Mouse (Mus musculus) adrenal gland, postnatal 4 days (tissue): Measurements from ENCODE around the gene Cstb. TPM values are rescaled to one million over a fixed set of nuclear protein-coding genes. Genes with fewer than 3 reads are reported as not detected.

Experiments
- DNase-seq, 2 experiments: peaks; one replicate each; pipeline ENCODE4 v3.0.0; 2021 to 2022; ENCODE audit warnings: low spot score in 2 of 2, mixed read lengths in 2 of 2
- microRNA-seq: library from miRNA; unstranded; fragments of <30 nt; microRNA quantifications from one replicate; pipeline ENCODE4 v1.2.0, GENCODE M21; 2021
- total RNA-seq, 2 experiments: library from RNA; stranded (reverse); gene quantifications; 2 replicates each; pipeline ENCODE4 v1.2.3; 2021

Gene Cstb
- total RNA-seq, 2 experiments from 2014 or later = 171 to 196 TPM

DNA sequence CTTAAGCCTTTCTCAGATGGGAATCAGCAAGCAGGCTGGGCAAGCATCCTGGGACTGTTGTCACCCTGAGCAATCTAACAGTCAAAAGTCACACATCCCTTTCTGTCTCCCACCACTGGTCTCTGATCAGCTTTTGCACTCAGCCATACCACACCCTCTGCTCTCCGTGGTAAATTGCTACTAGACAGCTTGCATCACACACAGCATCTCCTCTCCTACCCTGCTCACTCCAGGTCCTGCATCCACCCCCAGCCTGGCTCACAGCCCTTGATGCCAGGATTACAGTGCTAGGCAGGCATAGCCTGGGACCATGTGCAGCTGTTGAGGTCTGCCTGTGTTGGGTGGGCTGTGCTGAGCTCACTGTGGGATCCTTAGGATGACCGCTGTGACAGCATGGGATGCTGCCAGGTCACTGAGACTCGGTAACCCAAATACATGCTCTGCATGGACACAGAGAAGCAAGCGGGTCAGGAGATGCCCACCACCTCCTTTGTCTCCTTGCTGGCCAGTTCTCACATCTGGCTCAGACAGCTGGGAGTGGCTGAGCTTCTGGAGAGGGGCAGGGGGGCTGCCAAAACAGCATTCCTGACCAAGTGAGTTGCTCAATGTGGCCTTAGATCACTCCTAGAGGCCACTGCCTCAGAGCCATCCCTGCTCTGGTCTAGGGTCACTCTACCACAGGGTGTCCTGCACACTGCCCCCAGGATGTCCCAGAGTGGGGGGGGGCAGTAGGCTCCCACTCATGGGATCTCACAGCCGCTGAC, 33.1 kb downstream of the Cstb start:
- DNase-seq = no peak

DNA sequence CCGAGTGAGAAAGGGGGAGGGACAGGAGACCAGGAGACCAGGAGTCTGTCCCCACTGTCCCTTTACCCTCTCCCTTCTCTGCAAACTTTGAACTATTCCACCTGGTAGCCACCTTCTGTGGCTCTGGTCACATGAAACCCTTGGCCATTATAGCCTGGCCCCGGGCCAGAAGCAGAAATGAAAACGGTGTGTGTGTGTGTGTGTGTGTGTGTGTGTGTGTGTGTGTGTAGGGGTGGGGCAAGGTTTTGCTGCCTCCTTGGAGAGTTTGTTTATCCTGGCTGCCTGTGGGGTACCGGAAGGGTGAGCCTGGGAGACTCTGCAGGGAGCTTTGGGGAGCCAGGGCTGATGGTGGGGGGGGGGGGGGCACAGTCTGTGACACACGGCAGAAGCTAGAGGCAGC, 35.0 kb downstream of the Cstb start:
- DNase-seq = no peak

DNA sequence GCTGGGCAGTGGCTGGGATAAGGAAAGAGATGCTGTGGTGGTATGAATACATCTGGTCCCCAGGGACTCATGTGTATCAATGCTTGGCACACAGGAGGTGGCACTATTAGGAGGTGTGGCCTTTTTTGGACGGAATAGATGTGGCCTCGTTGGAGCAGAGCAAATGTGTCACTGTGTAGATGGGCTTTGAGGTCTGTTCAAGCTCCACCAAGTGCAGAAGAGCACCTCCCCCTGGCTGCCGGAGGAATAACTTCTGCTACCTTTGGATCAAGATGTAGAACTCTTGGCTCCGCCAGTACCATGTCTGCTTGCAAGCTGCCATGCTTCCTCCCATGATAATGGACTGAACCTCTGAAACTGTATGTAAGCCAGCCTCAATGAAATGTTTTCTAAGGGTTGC, 36.3 kb downstream of the Cstb start:
- no peak for DNase-seq

DNA sequence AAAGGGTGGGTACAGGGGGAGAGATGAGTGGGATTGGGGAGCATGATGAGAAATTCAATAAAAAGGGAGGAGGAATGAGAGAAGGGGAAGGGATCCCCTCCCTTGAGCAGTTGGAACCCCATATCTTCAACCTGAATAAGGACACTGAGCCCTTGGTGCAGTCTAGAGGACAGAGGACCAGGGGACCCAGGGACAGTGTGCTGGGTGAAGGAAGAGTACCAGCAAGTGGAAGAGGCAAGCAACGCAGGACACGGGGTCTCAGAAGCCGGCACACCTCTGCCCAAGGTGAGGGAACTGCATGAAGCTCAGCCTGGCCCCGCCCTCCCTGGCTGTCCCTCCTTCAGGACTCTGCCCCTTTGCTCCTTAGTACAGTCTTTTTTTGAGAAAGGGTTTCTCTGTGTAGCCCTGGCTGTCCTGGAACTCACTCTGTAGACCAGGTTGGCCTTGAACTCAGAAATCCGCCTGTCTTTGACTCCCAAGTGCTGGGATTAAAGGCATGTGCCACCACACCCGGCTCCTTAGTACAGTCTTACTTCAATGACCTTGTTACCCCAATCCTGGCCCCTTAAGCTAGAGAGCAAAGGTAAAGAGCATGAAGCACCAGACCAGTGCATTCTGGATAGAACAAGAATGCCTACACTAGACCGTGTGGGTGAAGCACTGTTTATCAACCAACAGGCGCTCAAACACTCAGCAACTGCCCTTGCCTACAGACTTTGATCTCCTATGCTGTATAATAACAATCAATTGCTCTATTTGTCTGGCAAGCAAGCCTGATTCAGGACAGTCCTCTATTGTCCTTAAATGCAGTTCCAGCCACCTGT, 37.7 kb downstream of the Cstb start:
- DNase-seq = no peak

DNA sequence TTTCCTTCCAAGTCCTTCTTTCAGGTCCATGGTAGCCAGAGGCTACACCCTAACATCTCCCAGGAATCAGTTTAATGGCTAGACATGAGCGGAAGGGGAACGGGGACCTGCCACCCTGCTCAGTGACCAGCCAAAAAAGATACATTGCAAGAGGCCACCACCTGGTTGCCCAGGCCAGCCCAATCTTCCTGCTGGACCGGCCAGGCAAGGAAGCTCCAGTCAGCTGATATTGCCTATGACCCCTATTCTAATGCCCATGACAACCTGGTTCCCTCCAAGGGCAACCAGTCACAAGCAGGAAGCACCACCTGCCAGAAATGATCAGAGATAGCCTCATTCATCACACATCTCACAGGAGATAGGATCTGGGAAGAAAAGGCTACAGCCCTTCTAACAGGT, 38.3 kb downstream of the Cstb start:
- no peak for DNase-seq

DNA sequence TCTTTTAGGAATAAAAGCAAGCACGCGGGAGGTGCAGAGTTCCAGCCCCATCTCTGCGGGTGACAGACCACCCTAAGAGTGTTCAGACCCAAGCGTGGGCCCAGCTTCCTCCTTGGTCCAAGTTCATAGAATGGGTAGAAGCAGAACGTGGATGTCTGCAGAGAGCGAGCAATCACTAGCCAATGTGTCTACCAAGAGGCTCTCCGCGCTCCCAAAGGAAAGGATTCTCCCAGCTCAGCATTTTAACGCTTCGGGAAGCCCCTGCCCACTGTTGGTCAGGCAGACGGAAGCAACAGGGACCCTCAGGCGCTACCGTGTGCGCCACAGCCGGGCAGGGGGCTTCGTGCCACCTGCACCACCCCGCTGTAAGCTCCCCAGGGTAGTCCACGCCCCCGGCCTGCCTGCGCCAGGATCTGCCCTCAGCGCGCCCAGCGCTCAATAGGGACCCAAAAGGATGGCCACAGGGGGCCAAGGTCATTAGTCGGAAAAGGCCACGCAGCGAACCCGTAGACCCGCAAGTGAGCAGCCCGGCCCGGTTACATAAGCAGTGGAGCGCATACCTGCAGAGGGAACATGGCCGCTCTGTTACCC, 38.8 kb downstream of the Cstb start:
- no peak for DNase-seq

DNA sequence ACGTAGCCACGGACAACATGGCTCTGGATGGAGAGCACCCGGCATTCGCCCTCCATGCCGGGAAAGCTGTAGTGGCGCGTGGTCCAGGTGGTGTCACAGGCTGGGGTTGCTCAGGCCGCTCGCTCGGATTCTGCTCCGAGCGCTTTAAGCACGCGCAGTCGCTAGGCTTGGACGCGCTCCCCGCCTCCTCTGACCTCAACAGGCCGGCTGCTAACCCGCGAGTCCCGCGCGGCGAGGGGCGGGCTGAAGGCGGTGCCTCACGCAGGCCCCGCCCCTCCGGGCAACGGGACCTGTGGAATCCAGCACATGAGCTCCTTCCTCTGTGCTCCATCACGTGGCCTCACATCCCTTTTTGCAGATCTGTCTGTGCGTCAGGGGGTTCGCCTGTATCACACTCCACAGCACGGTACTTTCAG, 39.3 kb downstream of the Cstb start, which contains the start of gene Pdxk:
Gene Pdxk (minus strand): TSS at position 184 of the 416 bp plus-strand sequence.
- DNase-seq = peak; percentile 81 to 82

DNA sequence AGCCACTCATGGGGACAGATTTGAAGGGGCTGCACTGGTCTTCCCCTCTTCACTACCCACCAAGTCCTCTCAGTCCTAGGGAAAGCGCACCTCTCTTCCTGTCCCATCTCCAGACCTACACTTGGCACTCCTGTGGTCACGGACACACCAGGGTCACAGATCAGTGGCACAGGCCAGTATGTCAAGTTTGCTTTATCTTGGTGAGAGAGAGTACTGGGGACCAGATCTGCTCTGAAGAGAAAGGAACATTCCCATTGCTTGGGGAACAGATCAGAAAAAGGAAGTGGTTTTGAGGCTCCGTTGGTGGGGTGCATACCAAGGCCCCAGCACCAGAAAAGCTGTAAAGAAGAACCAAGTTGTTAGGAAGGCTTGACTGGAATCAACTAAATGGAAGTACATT, 40.0 kb downstream of the Cstb start:
- no peak for DNase-seq

DNA sequence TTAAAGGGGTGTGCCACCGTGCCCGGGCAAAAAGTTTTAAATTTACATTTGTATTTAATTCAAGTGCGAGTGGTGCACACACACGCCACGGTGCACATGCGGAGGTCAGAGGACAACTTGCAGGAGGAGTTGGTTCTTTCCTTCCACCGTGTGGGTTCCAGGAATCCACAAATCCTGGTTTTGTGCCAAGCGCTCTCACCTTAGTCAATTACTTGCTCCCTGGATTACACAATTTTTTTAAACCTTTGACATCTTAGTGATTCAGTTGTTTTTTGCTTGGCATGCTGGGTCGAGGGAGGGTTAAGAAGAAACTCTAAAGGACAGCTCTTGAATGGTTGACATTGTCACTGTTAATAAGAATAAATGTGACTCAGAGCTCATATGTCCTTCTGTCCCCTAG, 41.2 kb downstream of the Cstb start:
- DNase-seq = no peak

DNA sequence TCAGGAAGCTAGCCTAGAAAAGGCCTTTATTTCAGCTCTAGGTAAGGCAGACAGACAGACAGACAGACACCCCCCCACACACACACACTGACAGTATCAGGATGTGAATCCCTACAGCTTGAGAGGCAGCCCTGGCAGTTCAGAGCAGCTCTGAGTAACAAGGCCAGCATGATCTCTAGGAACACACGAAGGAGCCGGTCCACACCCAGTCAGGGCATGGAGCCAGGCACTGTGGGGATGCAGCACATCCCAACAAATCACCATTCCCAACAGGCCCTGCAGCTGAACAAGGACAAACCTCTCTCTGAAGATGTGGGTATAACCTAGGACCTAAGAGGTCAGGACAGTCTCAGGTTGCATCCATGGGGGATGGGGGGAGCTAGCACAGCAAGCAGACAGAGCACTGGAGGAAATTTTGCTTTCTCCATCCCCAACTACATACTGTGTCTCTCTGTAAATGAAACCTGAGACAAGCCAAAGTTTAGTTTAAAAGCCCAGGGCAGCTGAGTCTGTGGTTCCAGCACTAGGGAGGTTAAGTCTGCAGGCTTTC, 42.4 kb downstream of the Cstb start:
- no peak for DNase-seq

DNA sequence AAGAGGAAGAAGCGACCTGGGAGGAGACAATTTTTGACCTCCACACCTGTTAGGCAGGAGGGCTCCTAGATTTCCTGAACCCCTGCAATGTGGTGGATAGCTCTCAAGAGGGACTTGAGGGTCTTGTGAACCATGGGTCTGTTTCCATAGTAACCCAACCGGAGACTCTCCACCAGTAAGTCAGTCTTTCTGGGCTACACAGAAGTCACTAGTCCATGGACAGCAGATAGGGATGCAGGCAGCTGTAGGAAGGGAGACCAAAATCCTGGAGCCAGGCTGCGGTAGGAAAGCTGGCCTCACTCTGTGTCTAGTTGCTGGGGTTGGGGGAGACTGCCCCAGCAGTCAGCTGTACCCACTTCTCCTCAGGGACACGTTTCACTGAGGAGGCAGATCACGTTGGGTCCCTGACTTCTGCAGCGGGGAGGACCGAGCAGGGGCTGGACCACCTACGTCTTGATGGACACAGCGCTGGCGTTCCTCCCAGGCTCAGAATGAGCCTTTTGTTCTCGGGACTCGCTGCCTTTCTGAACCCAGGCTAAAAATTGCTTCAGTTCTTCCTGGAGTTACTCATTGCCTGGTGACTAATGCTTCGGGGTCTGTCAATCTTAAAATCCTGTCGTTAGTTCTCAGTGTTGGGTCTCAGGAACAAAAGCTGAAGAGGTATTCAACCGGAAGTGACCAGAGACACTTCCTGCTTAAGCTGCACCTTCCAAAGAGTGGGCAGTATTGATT, 45.3 kb downstream of the Cstb start:
- no peak for DNase-seq

DNA sequence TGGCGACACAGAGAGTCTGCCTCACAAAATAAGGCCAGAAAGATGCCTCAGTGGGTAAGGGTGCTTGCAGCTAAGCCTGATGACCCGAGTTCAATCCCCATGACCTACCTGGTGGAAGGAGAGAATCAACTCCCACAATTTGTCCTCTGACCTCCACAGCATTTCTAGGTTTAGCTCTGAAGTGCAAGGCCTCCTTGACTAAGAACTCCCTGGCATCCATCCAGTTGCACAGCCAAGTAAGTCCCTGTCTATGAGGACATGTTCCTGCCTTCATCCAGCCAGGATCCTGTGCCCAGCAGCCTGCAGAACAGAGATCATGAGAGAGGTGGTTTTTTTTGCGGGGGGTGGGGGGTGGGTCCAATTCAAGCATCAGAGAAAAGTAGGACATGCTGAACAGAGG, 46.6 kb downstream of the Cstb start:
- DNase-seq = no peak

DNA sequence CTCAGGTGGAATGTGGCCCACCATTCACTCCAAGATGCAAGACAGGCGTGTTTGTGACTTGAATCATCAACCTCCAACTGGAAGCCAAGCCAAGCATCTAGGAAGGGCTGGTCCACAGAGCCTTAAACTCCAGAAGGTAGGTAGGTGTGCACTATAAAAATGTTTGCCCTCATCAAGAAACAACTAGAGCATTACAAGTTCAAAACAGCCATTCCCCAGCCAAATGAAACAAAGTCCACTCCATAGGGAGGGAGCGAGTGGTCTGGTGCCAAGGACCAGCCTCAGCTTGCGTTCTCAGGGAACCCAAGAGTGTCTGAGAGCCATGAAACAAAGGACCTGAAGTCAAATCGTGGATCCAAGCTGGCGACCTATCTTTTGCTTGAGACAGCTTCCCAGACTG, 48.0 kb downstream of the Cstb start:
- no peak for DNase-seq

DNA sequence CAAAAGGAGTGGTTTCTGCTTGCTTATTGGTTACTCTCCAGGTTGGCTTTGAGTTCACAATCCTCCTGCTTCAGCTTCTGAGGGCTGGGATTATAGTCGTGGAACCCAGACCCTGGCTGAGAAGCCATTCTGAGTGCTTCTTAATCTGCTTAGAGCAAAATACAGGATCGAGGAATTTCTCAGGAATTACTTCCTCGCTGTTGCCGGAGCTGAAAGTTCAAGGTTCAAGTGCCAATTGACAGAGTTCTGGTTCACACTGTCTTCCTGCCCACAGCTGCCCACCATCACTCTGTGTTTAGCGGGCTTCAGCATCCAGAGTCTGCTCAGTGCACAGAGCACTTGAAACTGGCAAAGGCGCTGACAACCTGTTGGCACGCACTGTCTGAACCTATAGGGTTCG, 49.3 kb downstream of the Cstb start:
- DNase-seq = no peak

DNA sequence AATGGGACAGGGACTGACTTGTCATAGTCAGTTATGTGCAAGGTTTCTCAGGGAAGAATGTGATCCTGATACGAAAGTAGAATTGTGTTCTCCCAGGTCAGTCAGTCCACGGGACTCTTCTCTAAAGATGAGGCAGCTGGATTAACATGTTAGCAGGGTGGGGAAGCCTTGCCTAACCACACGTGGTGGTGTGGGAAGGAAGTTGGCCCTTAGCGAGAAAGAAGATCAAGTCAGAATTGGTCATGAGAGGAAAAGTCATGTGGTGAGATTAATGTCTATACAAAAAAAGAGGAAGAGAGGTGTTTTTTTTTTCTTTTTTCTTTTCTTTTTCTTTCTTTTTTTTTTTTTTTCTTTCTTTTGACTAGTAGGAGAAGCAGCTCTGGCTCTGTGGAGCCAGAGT, 51.4 kb downstream of the Cstb start:
- no peak for DNase-seq

Small RNAs within 50 kb of the gene (microRNA-seq; reads per million reads assigned to microRNA genes)
- not detected for gene Mir6410
- gene Mir6907 = not detected
- not detected for gene Mir6908

Other genes starting within 250 kb of the Cstb start
- gene Pwp2, start 240.5 kb upstream of the Cstb start, total RNA-seq = 10 to 100 TPM; 17.8 to 18.5 TPM
- 10 to 100 TPM; 48.8 to 50.2 TPM for gene Trappc10, start 181.0 kb upstream of the Cstb start, total RNA-seq
- gene Agpat3, start 73.2 kb upstream of the Cstb start, total RNA-seq = 100 to 1,000 TPM; 203 to 217 TPM
- 100 to 1,000 TPM; 282 to 296 TPM for gene Rrp1, start 12.6 kb upstream of the Cstb start, total RNA-seq
- 10 to 100 TPM; 20.4 to 20.8 TPM for gene Pdxk, start 39.3 kb downstream of the Cstb start, total RNA-seq
- not detected for gene Olfr1358, start 91.8 kb downstream of the Cstb start, total RNA-seq
- gene Ilvbl, start 148.7 kb downstream of the Cstb start, total RNA-seq = 10 to 100 TPM; 76.5 to 88.8 TPM
- 10 to 100 TPM; 41.2 to 44.2 TPM for gene Syde1, start 166.3 kb downstream of the Cstb start, total RNA-seq
- gene Olfr1357, start 192.4 kb downstream of the Cstb start, total RNA-seq = not detected